18 mouse cellular contexts compared by ENCODE assay signal in the genomic region with DNA sequence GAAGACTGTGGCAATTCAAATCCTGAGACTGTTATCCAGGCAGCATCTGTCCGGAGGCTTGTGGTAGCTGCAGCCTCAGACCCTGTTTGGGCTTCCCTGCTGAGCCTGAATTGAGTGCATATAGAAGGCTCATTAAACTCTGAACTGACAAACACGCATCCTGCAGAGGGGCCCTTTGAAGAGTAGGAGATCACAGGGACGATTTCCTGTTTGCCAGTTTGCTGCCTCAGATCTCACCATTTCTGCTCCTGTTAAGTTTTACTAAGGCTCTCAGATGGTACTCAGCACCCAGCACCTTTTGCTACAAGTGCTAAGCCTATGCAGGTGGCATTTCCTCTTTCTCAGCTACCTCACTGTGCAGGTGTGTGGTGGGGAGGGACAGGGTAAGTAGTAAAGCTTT.
DNase-seq lines count a peak whose midpoint lies in the region; ATAC-seq and TF ChIP-seq lines count a peak whose summit lies in the region.
"Had no signal": no experiment of that assay in that cellular context is flagged by ENCODE, and none has a peak within 500 bp of the region (broad histone marks: within the 10 kb centered on the region; RNA-seq: fewer than 3 reads in every experiment).

No protein-coding gene starts in this region.

- peak overlapping the region; percentile 57; the same call in 1 of the 2 replicates for H3K27ac ChIP-seq in layer of hippocampus, adult 2 months
- H3K27ac ChIP-seq: limb, embryonic 12.5 days; liver, embryonic 15.5 days; macrophage had no signal

- no peak for TF ChIP-seq CTCF in layer of hippocampus, adult 2 months (conservative IDR thresholded peaks at IDR 0.05)

- no peak for DNase-seq in layer of hippocampus, adult 2 months (ENCODE audit: low spot score in 2 of 2)
- no peak for DNase-seq in layer of hippocampus, adult 11-12 months (ENCODE audit: low spot score)
- DNase-seq in WW6 (ENCODE audit: low read depth, low spot score), result peak; percentile 43
- peak; percentile 54 for DNase-seq in mesoderm, embryonic 11.5 days (ENCODE audit: low read depth, low spot score)
- DNase-seq in thymus, postnatal 25 days, result peak; percentile 69
- DNase-seq in adrenal gland, postnatal 14 days, result no peak
- DNase-seq: adrenal gland, adult 8-10 months; cerebellum, adult 8-10 months; forebrain, postnatal 0 days; gastrocnemius, postnatal 10 days; kidney, adult 9 months; right cerebral cortex, postnatal 14 days had no signal

- ATAC-seq in activated CD4-positive, CD25-positive, alpha-beta regulatory T cell, adult 4 months, result no peak
- ATAC-seq: forebrain, postnatal 0 days; inflammation-experienced regulatory T-cells, adult 6 months; Patski had no signal

- no peak overlapping the region for H3K4me3 ChIP-seq in layer of hippocampus, adult 2 months
- H3K4me3 ChIP-seq: limb, embryonic 12.5 days; liver, embryonic 15.5 days had no signal

Comparison
In these comparisons a context has a peak if more than half of its experiments do, and no peak if none do; other contexts are left out.
1. DNase-seq: peak in WW6 (single experiment), mesoderm, embryonic 11.5 days (single experiment) and thymus, postnatal 25 days (single experiment); none in layer of hippocampus, adult 2 months (0 of 2), layer of hippocampus, adult 11-12 months (single experiment) and adrenal gland, postnatal 14 days (single experiment).